Mouse (Mus musculus): ENCODE results near the gene Selp. TPM values are rescaled to one million over a fixed set of nuclear protein-coding genes. Genes with fewer than 3 reads are reported as not detected.

The Selp gene
- polyA plus RNA-seq (2015; fragmentation: Nextera tagmentation; extraction: Ambion mirVana): 0.34 and 0.38 TPM in 2 replicates

- Histone ChIP-seq H3K27me3 (ENCODE audit: control insufficient read depth, insufficient read depth, low read length) (no peaks in the 10 kb centered on the region), H3K9ac (ENCODE audit: low read length) (no peak within 1 kb of the TSS), H3K4me1 (ENCODE audit: control insufficient read depth, insufficient read depth, low read length) (no peaks in the 10 kb centered on the region), H3K27ac (ENCODE audit: low read length) (no peak within 1 kb of the TSS), H3K36me3 (ENCODE audit: control insufficient read depth, insufficient read depth) (no peaks in the 10 kb centered on the region), H3K4me2 (ENCODE audit: low read depth, low read length) (no peak within 1 kb of the TSS), H3K4me3 (ENCODE audit: low read length) (no peak within 1 kb of the TSS), H3K9me3 (replicated peaks; ENCODE audit: control insufficient read depth, low read length) (0 out of 2 replicates have a peak, but pooled peaks cover 2% of the 10 kb centered on the region)
- WGBS: 52% methylated on average over 8 of the region's 8 CpGs
- ATAC-seq (replicated peaks; ENCODE audit: extremely low read depth, insufficient read depth, low FRiP score): no peak
Measured at GRCm38 (mm10) chr1:164114947-164115493, at the start of gene Selp. TSS of gene Selp (plus strand) at chr1:164115264.

DNA sequence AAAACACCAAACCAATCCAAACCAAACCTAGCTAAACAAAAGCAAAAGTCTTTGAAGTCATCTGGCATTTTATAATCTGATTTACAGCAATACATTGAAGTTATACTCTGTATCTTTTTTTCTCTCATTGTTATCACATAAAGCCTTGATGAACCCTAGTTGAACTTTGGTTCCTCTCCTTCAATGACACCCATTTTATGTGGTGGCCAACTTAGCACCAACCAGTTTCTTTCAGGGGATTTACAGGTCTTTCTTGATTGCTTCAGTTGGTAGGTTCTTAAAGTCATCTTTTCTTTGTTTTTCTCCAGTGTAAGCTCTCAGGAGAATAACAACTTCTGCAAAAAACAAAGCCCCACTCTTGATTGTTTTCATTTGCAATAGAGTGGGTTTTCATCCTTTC lies 45.8 kb upstream of the Selp start:
- H3K4me1 ChIP-seq (ENCODE audit: control insufficient read depth, insufficient read depth, low read length): no peaks in the 10 kb centered on the region
- no peak overlapping the region for H3K4me2 ChIP-seq (ENCODE audit: low read depth, low read length)
- H3K9ac ChIP-seq (ENCODE audit: low read length): no peak overlapping the region
- no peak overlapping the region for H3K4me3 ChIP-seq (ENCODE audit: low read length)
- no peak for ATAC-seq (replicated peaks; ENCODE audit: extremely low read depth, insufficient read depth, low FRiP score)
- H3K27me3 ChIP-seq (ENCODE audit: control insufficient read depth, insufficient read depth, low read length): no peaks in the 10 kb centered on the region
- H3K36me3 ChIP-seq (ENCODE audit: control insufficient read depth, insufficient read depth): no peaks in the 10 kb centered on the region
- H3K27ac ChIP-seq (ENCODE audit: low read length): no peak overlapping the region
- no peaks in the 10 kb centered on the region for H3K9me3 ChIP-seq (replicated peaks; ENCODE audit: control insufficient read depth, low read length)

DNA sequence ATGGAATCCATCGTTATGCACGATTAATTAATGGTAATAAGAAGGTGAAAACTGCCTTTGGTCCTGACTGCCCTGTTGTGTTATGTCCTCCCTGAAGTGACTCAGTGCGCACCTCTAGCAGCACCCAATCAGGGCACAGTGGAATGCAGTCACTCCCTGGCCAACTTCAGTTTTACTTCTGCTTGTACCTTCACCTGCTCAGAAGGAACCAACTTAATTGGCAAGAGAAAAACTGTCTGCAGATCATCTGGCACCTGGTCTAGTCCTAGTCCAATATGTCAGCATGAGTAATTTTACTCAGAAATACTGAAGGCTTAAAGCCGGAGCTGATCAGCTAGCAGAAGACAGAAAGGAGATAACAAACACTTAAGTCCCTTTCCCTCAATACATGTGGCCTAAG lies 44.6 kb upstream of the Selp start:
- Histone ChIP-seq H3K9ac (ENCODE audit: low read length) (no peak overlapping the region), H3K4me1 (ENCODE audit: control insufficient read depth, insufficient read depth, low read length) (no peaks in the 10 kb centered on the region), H3K27ac (ENCODE audit: low read length) (no peak overlapping the region), H3K27me3 (ENCODE audit: control insufficient read depth, insufficient read depth, low read length) (no peaks in the 10 kb centered on the region), H3K36me3 (ENCODE audit: control insufficient read depth, insufficient read depth) (no peaks in the 10 kb centered on the region), H3K9me3 (replicated peaks; ENCODE audit: control insufficient read depth, low read length) (no peaks in the 10 kb centered on the region), H3K4me2 (ENCODE audit: low read depth, low read length) (no peak overlapping the region), H3K4me3 (ENCODE audit: low read length) (no peak overlapping the region)
- 78% methylated on average over 4 of the region's 4 CpGs for WGBS
- ATAC-seq (replicated peaks; ENCODE audit: extremely low read depth, insufficient read depth, low FRiP score): no peak

- H3K27ac ChIP-seq (ENCODE audit: low read length): peak overlapping the region; percentile 18; the same call in 1 of the 2 replicates
- H3K27me3 ChIP-seq (ENCODE audit: control insufficient read depth, insufficient read depth, low read length): no peaks in the 10 kb centered on the region
- H3K4me3 ChIP-seq (ENCODE audit: low read length): no peak overlapping the region
- H3K4me1 ChIP-seq (ENCODE audit: control insufficient read depth, insufficient read depth, low read length): no peaks in the 10 kb centered on the region
- no peak for ATAC-seq (replicated peaks; ENCODE audit: extremely low read depth, insufficient read depth, low FRiP score)
- H3K4me2 ChIP-seq (ENCODE audit: low read depth, low read length): no peak overlapping the region
- H3K9ac ChIP-seq (ENCODE audit: low read length): no peak overlapping the region
- no peaks in the 10 kb centered on the region for H3K9me3 ChIP-seq (replicated peaks; ENCODE audit: control insufficient read depth, low read length)
- no peaks in the 10 kb centered on the region for H3K36me3 ChIP-seq (ENCODE audit: control insufficient read depth, insufficient read depth)
- 69% methylated on average over 7 of the region's 7 CpGs for WGBS
Measured at GRCm38 (mm10) chr1:164071111-164071510, 44.0 kb upstream of the Selp start.

- Histone ChIP-seq H3K4me2 (ENCODE audit: low read depth, low read length) (no peak overlapping the region), H3K9me3 (replicated peaks; ENCODE audit: control insufficient read depth, low read length) (no peaks in the 10 kb centered on the region), H3K4me3 (ENCODE audit: low read length) (no peak overlapping the region), H3K27me3 (ENCODE audit: control insufficient read depth, insufficient read depth, low read length) (no peaks in the 10 kb centered on the region), H3K27ac (ENCODE audit: low read length) (peak overlapping the region; percentile 59), H3K9ac (ENCODE audit: low read length) (no peak overlapping the region), H3K36me3 (ENCODE audit: control insufficient read depth, insufficient read depth) (no peaks in the 10 kb centered on the region), H3K4me1 (ENCODE audit: control insufficient read depth, insufficient read depth, low read length) (no peaks in the 10 kb centered on the region)
- no peak for ATAC-seq (replicated peaks; ENCODE audit: extremely low read depth, insufficient read depth, low FRiP score)
- 78% methylated on average over 4 of the region's 4 CpGs for WGBS
Measured at GRCm38 (mm10) chr1:164072001-164072400, 43.1 kb upstream of the Selp start.

DNA sequence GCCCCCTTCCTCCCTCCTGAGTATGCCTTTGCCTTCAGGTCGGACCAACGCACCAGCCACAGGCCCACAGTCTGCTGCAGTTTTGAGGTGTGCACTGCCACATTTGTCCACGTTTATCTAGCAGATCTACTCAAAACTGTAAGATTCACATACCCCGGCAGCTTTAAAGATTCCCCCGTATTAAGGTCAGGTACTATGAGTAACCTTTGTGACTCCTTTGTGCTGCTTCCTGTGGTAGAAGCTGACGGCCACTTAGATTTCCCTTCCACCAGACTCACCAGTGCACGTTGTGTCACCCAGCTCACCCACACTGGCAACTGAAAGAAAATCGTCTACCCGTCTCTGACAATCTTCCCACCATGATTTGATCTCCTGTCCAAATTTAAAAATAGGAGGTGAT lies 42.0 kb upstream of the Selp start:
- no peaks in the 10 kb centered on the region for H3K4me1 ChIP-seq (ENCODE audit: control insufficient read depth, insufficient read depth, low read length)
- H3K36me3 ChIP-seq (ENCODE audit: control insufficient read depth, insufficient read depth): no peaks in the 10 kb centered on the region
- no peaks in the 10 kb centered on the region for H3K9me3 ChIP-seq (replicated peaks; ENCODE audit: control insufficient read depth, low read length)
- H3K4me2 ChIP-seq (ENCODE audit: low read depth, low read length): no peak overlapping the region
- no peaks in the 10 kb centered on the region for H3K27me3 ChIP-seq (ENCODE audit: control insufficient read depth, insufficient read depth, low read length)
- peak overlapping the region; percentile 16; the same call in 1 of the 2 replicates for H3K27ac ChIP-seq (ENCODE audit: low read length)
- no peak for ATAC-seq (replicated peaks; ENCODE audit: extremely low read depth, insufficient read depth, low FRiP score)
- WGBS: 80% methylated on average over 9 of the region's 9 CpGs
- no peak overlapping the region for H3K9ac ChIP-seq (ENCODE audit: low read length)
- H3K4me3 ChIP-seq (ENCODE audit: low read length): no peak overlapping the region

DNA sequence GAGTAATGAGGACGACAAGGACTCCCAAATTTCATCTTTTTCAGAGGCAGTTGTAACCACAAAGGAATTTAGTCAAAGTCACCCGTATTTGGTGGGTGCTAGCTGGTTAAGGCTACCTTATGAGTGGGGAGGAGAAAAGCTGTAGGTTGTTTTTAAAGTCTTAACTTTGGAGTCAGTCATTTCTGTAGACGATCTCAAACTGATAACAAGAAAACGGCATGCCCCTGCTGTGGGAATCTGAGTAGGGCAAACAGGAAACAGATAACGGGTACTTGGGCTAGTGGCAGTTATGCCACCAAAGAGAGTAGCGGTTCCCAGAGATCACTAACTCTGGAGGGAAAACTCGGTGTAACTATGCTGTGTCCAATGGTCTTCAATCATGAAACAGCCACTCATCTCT lies 41.3 kb upstream of the Selp start:
- Histone ChIP-seq H3K4me2 (ENCODE audit: low read depth, low read length) (no peak overlapping the region), H3K9ac (ENCODE audit: low read length) (no peak overlapping the region), H3K36me3 (ENCODE audit: control insufficient read depth, insufficient read depth) (no peaks in the 10 kb centered on the region), H3K4me1 (ENCODE audit: control insufficient read depth, insufficient read depth, low read length) (no peaks in the 10 kb centered on the region), H3K9me3 (replicated peaks; ENCODE audit: control insufficient read depth, low read length) (no peaks in the 10 kb centered on the region), H3K27ac (ENCODE audit: low read length) (peak overlapping the region; percentile 7; the same call in 1 of the 2 replicates), H3K27me3 (ENCODE audit: control insufficient read depth, insufficient read depth, low read length) (no peaks in the 10 kb centered on the region), H3K4me3 (ENCODE audit: low read length) (no peak overlapping the region)
- ATAC-seq (replicated peaks; ENCODE audit: extremely low read depth, insufficient read depth, low FRiP score): no peak
- 57% methylated on average over 7 of the region's 7 CpGs for WGBS

- no peak overlapping the region for H3K9ac ChIP-seq (ENCODE audit: low read length)
- no peaks in the 10 kb centered on the region for H3K9me3 ChIP-seq (replicated peaks; ENCODE audit: control insufficient read depth, low read length)
- no peaks in the 10 kb centered on the region for H3K4me1 ChIP-seq (ENCODE audit: control insufficient read depth, insufficient read depth, low read length)
- ATAC-seq (replicated peaks; ENCODE audit: extremely low read depth, insufficient read depth, low FRiP score): no peak
- 74% methylated on average over 2 of the region's 2 CpGs for WGBS
- H3K36me3 ChIP-seq (ENCODE audit: control insufficient read depth, insufficient read depth): no peaks in the 10 kb centered on the region
- H3K27me3 ChIP-seq (ENCODE audit: control insufficient read depth, insufficient read depth, low read length): no peaks in the 10 kb centered on the region
- no peak overlapping the region for H3K4me2 ChIP-seq (ENCODE audit: low read depth, low read length)
- H3K27ac ChIP-seq (ENCODE audit: low read length): no peak overlapping the region
- no peak overlapping the region for H3K4me3 ChIP-seq (ENCODE audit: low read length)
Measured at GRCm38 (mm10) chr1:164074606-164075140, 40.4 kb upstream of the Selp start.

DNA sequence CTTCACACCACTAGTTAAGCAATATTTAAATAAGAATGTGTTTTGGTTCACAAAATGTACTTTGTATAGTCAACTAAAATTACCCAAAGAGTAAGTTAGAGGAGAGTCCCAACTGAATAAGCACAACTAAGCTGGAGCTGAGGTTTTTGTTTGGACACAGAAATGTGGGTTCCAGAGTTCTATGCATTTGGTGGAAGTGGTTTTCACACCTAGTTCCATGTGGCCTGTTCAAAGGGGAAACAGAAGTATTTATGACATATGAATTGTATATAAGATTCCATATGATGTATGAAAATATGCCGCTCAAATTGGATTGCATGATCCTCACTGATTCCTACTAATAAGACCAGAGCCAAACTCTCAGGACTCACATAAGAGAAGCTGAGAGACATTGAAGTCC lies 39.6 kb upstream of the Selp start:
- Histone ChIP-seq H3K9ac (ENCODE audit: low read length) (no peak overlapping the region), H3K9me3 (replicated peaks; ENCODE audit: control insufficient read depth, low read length) (no peaks in the 10 kb centered on the region), H3K27ac (ENCODE audit: low read length) (no peak overlapping the region), H3K4me3 (ENCODE audit: low read length) (no peak overlapping the region), H3K36me3 (ENCODE audit: control insufficient read depth, insufficient read depth) (no peaks in the 10 kb centered on the region), H3K4me2 (ENCODE audit: low read depth, low read length) (no peak overlapping the region), H3K27me3 (ENCODE audit: control insufficient read depth, insufficient read depth, low read length) (no peaks in the 10 kb centered on the region), H3K4me1 (ENCODE audit: control insufficient read depth, insufficient read depth, low read length) (no peaks in the 10 kb centered on the region)
- 92% methylated on average over 1 of the region's 1 CpGs for WGBS
- ATAC-seq (replicated peaks; ENCODE audit: extremely low read depth, insufficient read depth, low FRiP score): no peak
